Mouse (Mus musculus) forebrain, embryonic 11.5 days (tissue): ENCODE measurements around the gene Hoxa3. TPM values are rescaled to one million over a fixed set of nuclear protein-coding genes. Genes with fewer than 3 reads are reported as not detected.

ENCODE experiments used
- ATAC-seq: fragments of 200-750 bp; cut with Nextera tagmentation; replicated peaks from 2 replicates; pipeline ENCODE4 v1.8.0; 2017; ENCODE audit warnings: moderate TSS enrichment; ENCODE audit not compliant: low FRiP score
- DNase-seq: peaks from one replicate; pipeline ENCODE4 v3.0.0-alpha.2; 2017; ENCODE audit warnings: low spot score
- H3K27ac ChIP-seq: fragments of 300-500 bp; sonication (generic); 2 replicates; pipeline ENCODE4 v1.5.1; 2014; ENCODE audit warnings: low read depth, low read length
- H3K27me3 ChIP-seq: fragments of 300-500 bp; sonication (generic); 2 replicates; pipeline ENCODE4 v1.6.1; 2014; ENCODE audit warnings: mild to moderate bottlenecking, low read length, mixed read lengths; ENCODE audit not compliant: control insufficient read depth, insufficient read depth
- H3K36me3 ChIP-seq: fragments of 300-500 bp; sonication (generic); 2 replicates; pipeline ENCODE4 v1.6.1; 2014; ENCODE audit warnings: mild to moderate bottlenecking, low read length, moderate library complexity, mixed read lengths; ENCODE audit not compliant: control insufficient read depth, insufficient read depth
- H3K4me1 ChIP-seq: fragments of 300-500 bp; sonication (generic); replicated peaks from 2 replicates; pipeline ENCODE4 v1.6.1; 2014; ENCODE audit warnings: low read length, mixed read lengths; ENCODE audit not compliant: control insufficient read depth, insufficient read depth
- H3K4me2 ChIP-seq: fragments of 300-500 bp; sonication (generic); 2 replicates; pipeline ENCODE4 v1.6.1; 2014; ENCODE audit warnings: low read depth, mild to moderate bottlenecking, low read length, moderate library complexity, mixed read lengths; ENCODE audit not compliant: severe bottlenecking
- H3K4me3 ChIP-seq: fragments of 300-500 bp; sonication (generic); 2 replicates; pipeline ENCODE4 v1.5.1; 2014; ENCODE audit warnings: low read depth, low read length
- H3K9ac ChIP-seq: fragments of 300-500 bp; sonication (generic); 2 replicates; pipeline ENCODE4 v1.6.1; 2014; ENCODE audit warnings: low read length
- H3K9me3 ChIP-seq: fragments of 300-500 bp; sonication (generic); 2 replicates; pipeline ENCODE4 v1.6.1; 2016; ENCODE audit warnings: low read length, mixed read lengths; ENCODE audit not compliant: control insufficient read depth
- WGBS: fragments of 180-500 bp; shearing (Covaris S2); extraction: QIAGEN DNeasy Blood & Tissue Kit; methylation state at CpG from one replicate; pipeline ENCODE4 v1.1.7; 2014; 5-methylcytosine and 5-hydroxymethylcytosine counted together
- polyA plus RNA-seq: library from polyadenylated mRNA; unstranded; fragments of >200 nt; fragmentation: Nextera tagmentation; extraction: Ambion mirVana; gene quantifications from 2 replicates; pipeline ENCODE4 v1.2.1, GENCODE M21; 2014

Gene Hoxa3
- polyA plus RNA-seq, 1 experiment from 2014 or later: not detected

DNA sequence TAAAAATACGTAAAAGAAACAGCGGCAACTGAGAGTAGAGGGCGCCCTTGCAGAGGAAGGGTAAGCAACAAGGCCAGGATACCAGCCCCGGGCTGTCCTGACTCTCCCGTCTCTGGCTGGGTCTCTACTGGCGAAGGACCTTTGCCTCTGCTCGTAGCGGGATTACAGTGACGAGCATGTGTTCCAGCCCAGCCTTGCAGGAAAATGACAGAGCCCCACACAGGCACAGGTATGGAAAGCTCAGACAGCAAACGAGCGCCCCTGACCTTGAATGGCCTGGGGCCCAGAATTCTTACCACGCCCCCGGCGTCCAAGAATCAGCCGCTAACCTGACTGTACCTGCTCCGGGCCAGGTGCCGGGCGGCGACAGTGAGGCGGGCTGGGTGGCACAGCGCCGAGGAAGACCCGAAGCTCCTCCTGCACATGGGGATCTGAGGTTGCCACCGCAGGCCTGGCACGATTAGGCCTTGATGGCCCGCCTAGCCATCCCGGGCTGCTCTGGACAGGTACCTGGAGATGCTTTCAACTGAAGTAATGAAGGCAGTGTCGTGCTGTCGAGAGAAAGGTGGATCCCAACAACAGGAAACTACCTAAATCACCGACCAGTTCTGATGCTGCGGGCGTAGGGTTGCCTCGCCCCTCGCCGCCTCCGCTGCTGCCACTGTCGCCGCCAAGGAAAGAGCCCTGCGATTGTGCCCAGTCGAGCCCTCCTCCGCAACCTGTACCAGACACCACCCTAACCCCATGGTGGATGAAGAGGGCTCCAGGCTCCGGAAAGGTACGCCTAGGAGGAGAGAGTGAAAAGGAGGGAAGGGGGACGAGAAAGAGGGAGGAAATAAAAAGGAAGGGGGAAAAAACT, 16.7 kb upstream of the Hoxa3 start:
- Histone ChIP-seq H3K4me2 (no peak overlapping the region), H3K27ac (no peak overlapping the region), H3K9ac (no peak overlapping the region), H3K36me3 (no peaks in the 10 kb centered on the region), H3K4me1 (0 out of 2 replicates have a peak, but pooled peaks cover 3% of the 10 kb centered on the region), H3K9me3 (no peaks in the 10 kb centered on the region), H3K4me3 (no peak overlapping the region), H3K27me3 (peaks cover 96% of the 10 kb centered on the region)
- DNase-seq (peak; percentile 64), ATAC-seq (no peak)
- 1% methylated on average over 44 of the region's 44 CpGs for WGBS

DNA sequence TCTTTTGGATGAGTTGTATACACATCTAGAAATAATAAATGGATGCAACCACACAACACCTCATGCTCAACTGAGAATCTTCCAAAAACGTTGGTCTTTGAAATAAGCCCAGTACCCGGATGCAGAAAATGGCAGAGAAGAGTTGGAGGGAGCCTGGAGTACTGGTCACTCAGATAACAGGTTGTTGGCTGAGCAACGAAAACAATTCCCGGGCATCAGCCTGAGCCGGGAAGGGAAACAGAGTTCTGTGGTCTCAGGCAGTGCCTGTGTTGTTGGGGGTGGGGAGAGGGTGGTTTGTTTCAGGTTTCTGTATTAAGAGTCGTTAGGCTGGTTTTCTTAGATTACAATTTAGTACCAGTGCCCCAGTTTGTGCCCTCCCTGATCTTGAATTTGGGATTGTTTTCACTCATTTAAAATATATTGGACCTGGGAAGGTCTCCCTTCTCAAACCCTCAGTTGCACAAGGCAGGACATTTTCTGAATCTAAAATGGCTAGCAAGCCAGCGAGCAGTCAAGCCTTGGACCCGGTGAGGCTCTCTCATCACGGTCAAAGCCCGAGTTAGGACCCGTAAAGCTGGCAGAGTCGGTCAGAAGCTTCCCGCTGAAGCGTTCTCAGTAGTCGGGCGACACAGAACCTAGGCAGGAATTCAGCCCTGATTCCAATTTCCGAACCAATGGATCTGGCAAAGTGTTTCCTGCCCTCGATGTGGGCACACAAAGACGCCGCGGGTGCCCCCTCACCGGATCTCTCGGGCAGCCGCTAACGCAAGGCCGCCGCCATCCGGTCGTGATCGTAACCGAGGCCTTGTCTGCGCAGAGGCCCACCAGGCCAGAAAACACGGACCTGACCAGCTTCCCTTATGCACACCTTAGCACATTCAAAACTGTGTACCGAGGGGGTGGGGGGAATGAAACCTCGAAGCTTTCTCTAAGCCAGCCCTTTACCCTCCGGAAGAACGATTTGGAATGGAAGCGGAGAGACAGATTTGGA, 15.6 kb upstream of the Hoxa3 start:
- Histone ChIP-seq H3K36me3 (no peaks in the 10 kb centered on the region), H3K9ac (no peak overlapping the region), H3K4me3 (no peak overlapping the region), H3K27me3 (peaks cover 96% of the 10 kb centered on the region), H3K9me3 (no peaks in the 10 kb centered on the region), H3K4me1 (no peaks in the 10 kb centered on the region), H3K27ac (no peak overlapping the region), H3K4me2 (no peak overlapping the region)
- WGBS: 2% methylated on average over 38 of the region's 38 CpGs
- no peak for ATAC-seq
- peak; percentile 72 for DNase-seq

DNA sequence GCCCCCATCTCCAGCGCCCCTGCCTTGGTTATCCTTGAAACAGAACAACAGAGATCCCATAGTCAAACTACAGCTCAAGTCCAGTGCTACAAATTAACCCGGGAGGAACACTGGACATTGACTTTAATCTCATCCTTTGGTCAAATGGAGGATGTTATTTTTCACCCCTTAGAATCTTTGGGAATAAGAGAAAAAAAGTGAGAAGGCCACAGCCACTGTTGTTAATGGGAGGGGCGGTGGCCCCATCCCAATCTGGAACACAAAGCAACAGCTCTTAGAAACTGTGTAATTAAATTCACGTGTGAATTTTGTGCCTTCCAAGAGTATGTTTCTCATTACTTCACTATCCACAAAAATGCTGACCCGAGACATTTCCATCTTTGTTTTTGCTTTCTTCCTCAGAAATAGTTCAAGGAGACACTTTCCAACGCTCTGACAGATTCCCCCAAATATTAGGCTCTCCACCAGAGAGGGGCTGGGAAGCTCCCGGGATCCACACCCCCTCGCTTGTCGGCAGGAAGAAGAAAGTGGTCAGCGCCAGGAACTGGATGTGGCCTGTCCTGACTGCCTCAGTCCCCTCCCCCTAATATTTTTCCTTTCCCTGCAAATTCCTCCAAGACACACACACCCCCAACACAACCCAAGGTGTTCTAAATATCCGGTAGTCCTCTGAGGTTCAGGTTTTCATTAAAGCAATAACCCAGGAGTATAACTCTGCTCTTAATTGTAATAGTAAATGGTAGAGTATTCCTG, 14.5 kb upstream of the Hoxa3 start:
- no peak for ATAC-seq
- no peak overlapping the region for H3K9ac ChIP-seq
- H3K4me2 ChIP-seq: no peak overlapping the region
- no peaks in the 10 kb centered on the region for H3K36me3 ChIP-seq
- no peak overlapping the region for H3K4me3 ChIP-seq
- 2% methylated on average over 11 of the region's 11 CpGs for WGBS
- no peak overlapping the region for H3K27ac ChIP-seq
- DNase-seq: no peak
- no peaks in the 10 kb centered on the region for H3K4me1 ChIP-seq
- H3K9me3 ChIP-seq: no peaks in the 10 kb centered on the region
- H3K27me3 ChIP-seq: peaks cover 96% of the 10 kb centered on the region

DNA sequence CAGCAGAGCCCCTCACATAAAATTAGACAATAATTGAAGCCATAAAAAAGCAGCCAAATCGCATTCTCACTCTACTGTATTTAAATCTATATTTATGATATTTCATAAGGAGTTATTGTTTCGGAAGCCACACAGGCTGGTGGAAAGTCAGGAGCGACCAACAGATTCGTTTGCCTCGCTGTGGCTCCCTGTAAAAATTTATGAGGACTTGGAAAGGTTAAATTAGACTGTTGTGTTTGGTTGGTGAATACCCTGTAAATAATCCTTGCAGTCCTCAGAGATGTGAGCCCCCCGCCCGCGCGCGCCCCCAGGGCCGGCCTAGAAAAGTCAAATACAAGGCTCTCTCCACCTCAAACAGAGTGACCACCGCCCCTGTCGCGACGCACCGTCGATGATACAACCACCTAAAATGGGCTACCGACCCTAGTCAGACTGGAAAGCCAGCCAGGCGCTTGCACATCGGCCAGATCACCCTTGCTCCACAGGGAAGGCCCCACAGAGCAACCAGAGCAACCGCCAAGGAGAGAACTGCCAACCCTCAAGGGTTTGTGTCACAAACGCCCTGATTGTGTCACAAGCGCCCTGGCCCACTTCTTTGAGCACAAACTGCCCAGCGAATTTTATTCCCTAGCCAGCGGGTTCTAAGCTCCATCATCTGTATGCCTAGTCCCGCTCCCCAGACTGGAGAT, 13.6 kb upstream of the Hoxa3 start:
- peaks cover 96% of the 10 kb centered on the region for H3K27me3 ChIP-seq
- WGBS: 2% methylated on average over 26 of the region's 26 CpGs
- no peaks in the 10 kb centered on the region for H3K9me3 ChIP-seq
- H3K4me3 ChIP-seq: no peak overlapping the region
- H3K4me2 ChIP-seq: no peak overlapping the region
- no peak for DNase-seq
- no peak for ATAC-seq
- H3K36me3 ChIP-seq: no peaks in the 10 kb centered on the region
- no peak overlapping the region for H3K9ac ChIP-seq
- H3K4me1 ChIP-seq: no peaks in the 10 kb centered on the region
- no peak overlapping the region for H3K27ac ChIP-seq

DNA sequence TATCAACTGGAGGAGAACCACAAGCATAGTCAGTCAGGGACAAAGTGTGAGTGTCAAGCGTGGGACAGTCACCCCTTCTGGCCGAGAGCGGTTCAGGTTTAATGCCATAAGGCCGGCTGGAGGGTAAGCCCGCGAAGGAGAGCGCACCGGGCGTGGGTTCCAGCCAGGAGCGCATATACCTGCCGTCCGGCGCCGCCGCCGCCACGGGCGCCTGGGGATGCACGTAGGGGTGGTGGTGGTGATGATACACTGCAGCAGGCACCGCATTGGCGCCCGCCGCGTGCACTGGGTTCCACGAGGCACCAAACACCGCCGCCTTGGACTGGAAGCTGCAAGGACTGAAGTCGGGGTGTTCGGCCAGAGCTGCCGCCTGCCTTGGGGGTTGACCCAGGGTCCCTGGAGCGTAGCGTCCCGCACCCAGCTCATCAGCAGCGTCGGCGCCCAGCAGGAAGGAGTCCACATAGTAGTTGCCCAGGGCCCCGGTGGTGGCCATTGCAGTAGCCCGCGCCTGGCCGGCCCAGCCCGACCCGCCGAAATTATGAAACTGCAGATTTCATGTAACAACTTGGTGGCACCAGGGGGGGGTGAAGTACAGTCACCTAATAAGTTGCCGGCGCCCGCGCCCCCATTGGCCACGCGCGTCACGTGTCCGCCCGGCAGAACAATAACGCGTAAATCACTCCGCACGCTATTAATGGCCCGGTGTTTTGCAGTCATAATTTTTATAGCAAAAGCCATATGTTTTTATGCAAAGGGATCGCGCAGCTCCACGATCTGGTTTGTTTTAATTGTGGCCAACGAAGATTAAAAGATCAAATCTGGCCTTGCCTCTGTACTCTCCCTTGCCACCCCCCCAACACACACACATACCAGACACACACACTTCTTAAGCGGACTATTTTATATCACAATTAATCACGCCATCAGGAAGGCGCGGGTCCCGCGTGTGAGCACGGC, 12.8 kb upstream of the Hoxa3 start:
- Histone ChIP-seq H3K4me1 (peaks cover 3% of the 10 kb centered on the region), H3K27ac (no peak overlapping the region), H3K27me3 (peaks cover 98% of the 10 kb centered on the region), H3K4me3 (no peak overlapping the region), H3K9me3 (no peaks in the 10 kb centered on the region), H3K36me3 (no peaks in the 10 kb centered on the region), H3K9ac (no peak overlapping the region), H3K4me2 (no peak overlapping the region)
- WGBS: 3% methylated on average over 69 of the region's 69 CpGs
- ATAC-seq (no peak), DNase-seq (peak; percentile 71)

DNA sequence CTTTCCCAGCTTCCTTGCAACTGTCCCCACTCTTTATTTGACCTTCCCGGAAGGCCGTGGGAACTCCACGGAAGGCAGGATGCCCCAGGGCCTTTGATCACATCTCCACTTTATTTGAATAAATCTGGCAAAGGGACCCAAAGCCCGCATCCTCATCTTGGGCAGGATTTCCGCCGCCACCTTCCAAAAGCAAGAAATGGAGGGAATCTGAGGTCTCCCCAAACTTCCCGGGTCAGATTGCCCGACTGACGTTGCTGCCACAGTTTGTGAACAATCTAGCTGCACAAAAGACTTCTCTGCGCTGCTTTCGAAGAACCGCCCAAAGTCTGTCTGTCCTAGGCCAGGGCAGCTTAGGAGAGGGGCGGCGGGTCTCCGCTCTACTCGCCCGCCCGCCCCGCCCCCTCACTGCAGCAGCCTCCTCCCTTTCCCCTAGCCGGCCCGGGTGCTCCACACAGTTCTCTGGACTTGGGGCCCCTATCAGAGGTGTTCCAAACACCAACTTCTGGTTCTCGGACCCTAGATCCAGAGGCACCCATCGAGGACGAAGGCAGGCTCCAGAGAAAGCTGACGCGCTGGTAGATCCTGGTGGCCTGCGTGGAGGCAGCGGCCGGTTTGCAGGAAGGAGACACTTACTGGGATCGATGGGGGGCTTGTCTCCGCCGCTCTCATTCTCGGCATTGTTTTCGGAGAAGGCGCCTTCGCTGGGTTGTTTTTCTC, 11.9 kb upstream of the Hoxa3 start:
- Histone ChIP-seq H3K36me3 (no peaks in the 10 kb centered on the region), H3K27ac (no peak overlapping the region), H3K4me2 (no peak overlapping the region), H3K9ac (no peak overlapping the region), H3K27me3 (peaks cover 98% of the 10 kb centered on the region), H3K4me1 (peaks cover 3% of the 10 kb centered on the region), H3K4me3 (no peak overlapping the region), H3K9me3 (no peaks in the 10 kb centered on the region)
- no peak for DNase-seq
- no peak for ATAC-seq
- WGBS: 1% methylated on average over 36 of the region's 36 CpGs
